Mouse (Mus musculus) ES-Bruce4 (cell line): ENCODE data around the gene Snai1. TPM values are rescaled to one million over a fixed set of nuclear protein-coding genes. Genes with fewer than 3 reads are reported as not detected.

Source experiments
- H3K27ac ChIP-seq: 2 replicates; pipeline ENCODE4 v1.5.1; 2012; ENCODE audit warnings: low read length, inconsistent platforms; ENCODE audit not compliant: insufficient read depth
- H3K27me3 ChIP-seq: 2 replicates; pipeline ENCODE4 v1.6.1; 2012; ENCODE audit warnings: mild to moderate bottlenecking, low read length, inconsistent platforms; ENCODE audit not compliant: control insufficient read depth, poor library complexity, insufficient read depth, severe bottlenecking
- H3K36me3 ChIP-seq: 2 replicates; pipeline ENCODE4 v1.6.1; 2012; ENCODE audit warnings: inconsistent platforms, mild to moderate bottlenecking, low read length, moderate library complexity; ENCODE audit not compliant: control insufficient read depth, poor library complexity, insufficient read depth, severe bottlenecking
- H3K4me1 ChIP-seq: one replicate; pipeline ENCODE4 v1.8.1; 2011; ENCODE audit warnings: low read length; ENCODE audit not compliant: control insufficient read depth, insufficient read depth
- H3K4me3 ChIP-seq: 2 replicates; pipeline ENCODE4 v1.5.1; 2011; ENCODE audit warnings: low read depth, mild to moderate bottlenecking, low read length
- H3K9ac ChIP-seq: 2 replicates; pipeline ENCODE4 v1.6.1; 2012; ENCODE audit warnings: low read depth, mild to moderate bottlenecking, inconsistent platforms; ENCODE audit not compliant: poor library complexity, severe bottlenecking
- H3K9me3 ChIP-seq: replicated peaks from 2 replicates; pipeline ENCODE4 v1.6.1; 2012; ENCODE audit warnings: mild to moderate bottlenecking, low read length, inconsistent platforms; ENCODE audit not compliant: control insufficient read depth, poor library complexity, insufficient read depth, severe bottlenecking
- CTCF ChIP-seq: IDR thresholded peaks from one replicate; pipeline ENCODE4 v1.8.1; 2011; ENCODE audit warnings: low read depth, low read length
- EP300 ChIP-seq: IDR thresholded peaks from 2 replicates; pipeline ENCODE4 v1.6.1; 2011; ENCODE audit warnings: low read depth, low read length; ENCODE audit not compliant: insufficient read depth
- POLR2A ChIP-seq: IDR thresholded peaks from one replicate; pipeline ENCODE4 v1.8.1; 2011; ENCODE audit warnings: low read length; ENCODE audit not compliant: insufficient read depth
- polyA plus RNA-seq: library from polyadenylated mRNA; stranded (reverse); fragments of >200 nt; gene quantifications from 2 replicates; pipeline ENCODE4 v1.2.4, GENCODE M21; 2011; ENCODE audit warnings: low read depth; ENCODE audit not compliant: missing spikeins, insufficient read depth, insufficient read length

Snai1 gene
- polyA plus RNA-seq, 1 experiment: 5.9 TPM

GRCm38 (mm10) chr2:167577186-167577785 is 39.3 kb downstream of the Snai1 start:
- Histone ChIP-seq H3K36me3 (no peaks in the 10 kb centered on the region), H3K27ac (no peak overlapping the region), H3K27me3 (no peaks in the 10 kb centered on the region), H3K9me3 (no peaks in the 10 kb centered on the region), H3K4me1 (peaks cover 3% of the 10 kb centered on the region), H3K9ac (no peak overlapping the region), H3K4me3 (no peak overlapping the region)
- TF ChIP-seq CTCF (no peak), EP300 (no peak), POLR2A (no peak)

GRCm38 (mm10) chr2:167578521-167578920 is 40.5 kb downstream of the Snai1 start:
- H3K27ac ChIP-seq: no peak overlapping the region
- H3K4me3 ChIP-seq: no peak overlapping the region
- H3K9ac ChIP-seq: no peak overlapping the region
- peaks cover 7% of the 10 kb centered on the region for H3K4me1 ChIP-seq
- no peak for TF ChIP-seq CTCF
- TF ChIP-seq EP300: peak; percentile 45; the same call in 1 of the 2 replicates
- H3K36me3 ChIP-seq: no peaks in the 10 kb centered on the region
- H3K27me3 ChIP-seq: no peaks in the 10 kb centered on the region
- no peaks in the 10 kb centered on the region for H3K9me3 ChIP-seq

GRCm38 (mm10) chr2:167583161-167583952 is 45.4 kb downstream of the Snai1 start:
- TF ChIP-seq POLR2A: no peak
- TF ChIP-seq CTCF: no peak
- no peak for TF ChIP-seq EP300
- H3K4me1 ChIP-seq: peaks cover 12% of the 10 kb centered on the region
- no peak overlapping the region for H3K9ac ChIP-seq
- no peak overlapping the region for H3K4me3 ChIP-seq
- no peaks in the 10 kb centered on the region for H3K36me3 ChIP-seq
- H3K27me3 ChIP-seq: no peaks in the 10 kb centered on the region
- no peak overlapping the region for H3K27ac ChIP-seq
- no peaks in the 10 kb centered on the region for H3K9me3 ChIP-seq

GRCm38 (mm10) chr2:167585273-167585672 is 47.3 kb downstream of the Snai1 start:
- H3K27ac ChIP-seq: no peak overlapping the region
- TF ChIP-seq CTCF (no peak), POLR2A (no peak), EP300 (no peak)

GRCm38 (mm10) chr2:167586041-167586440 is 48.0 kb downstream of the Snai1 start:
- Histone ChIP-seq H3K27ac (no peak overlapping the region), H3K9me3 (no peaks in the 10 kb centered on the region), H3K9ac (no peak overlapping the region), H3K4me1 (peaks cover 9% of the 10 kb centered on the region), H3K4me3 (no peak overlapping the region), H3K27me3 (no peaks in the 10 kb centered on the region), H3K36me3 (no peaks in the 10 kb centered on the region)
- TF ChIP-seq CTCF (no peak), EP300 (no peak), POLR2A (no peak)

More at GRCm38 (mm10) chr2:167585273-167585672, 47.3 kb downstream of the Snai1 start:
- Histone ChIP-seq H3K4me1 (peaks cover 9% of the 10 kb centered on the region), H3K36me3 (no peaks in the 10 kb centered on the region), H3K9me3 (no peaks in the 10 kb centered on the region), H3K4me3 (no peak overlapping the region), H3K9ac (no peak overlapping the region), H3K27me3 (no peaks in the 10 kb centered on the region)

- Histone ChIP-seq H3K9ac (no peak overlapping the region), H3K27ac (no peak overlapping the region), H3K36me3 (no peaks in the 10 kb centered on the region), H3K4me1 (peaks cover 9% of the 10 kb centered on the region), H3K9me3 (no peaks in the 10 kb centered on the region), H3K4me3 (no peak overlapping the region), H3K27me3 (no peaks in the 10 kb centered on the region)
- TF ChIP-seq EP300: 0 out of 2 replicates have a peak, but pooled peaks have one; percentile 25
- no peak for TF ChIP-seq POLR2A
- TF ChIP-seq CTCF: no peak
Measured at GRCm38 (mm10) chr2:167586976-167587375, 49.0 kb downstream of the Snai1 start.
